Mouse (Mus musculus): ENCODE measurements around the gene Dhx16.

GRCm38 (mm10) chr17:35921710-35922109, 42.1 kb downstream of the Dhx16 start:
- no peak for TF ChIP-seq CTCF (IDR thresholded peaks at IDR 0.05; ENCODE audit: low read depth)
- TF ChIP-seq EP300 (optimal IDR thresholded peaks at IDR 0.05) = no peak
